Mouse (Mus musculus) stomach, embryonic 16.5 days (tissue): ENCODE measurements around the gene Uqcrc1. TPM values are rescaled to one million over a fixed set of nuclear protein-coding genes. Genes with fewer than 3 reads are reported as not detected.

Source experiments
- ATAC-seq: fragments of 200-750 bp; cut with Nextera tagmentation; 2 replicates; pipeline ENCODE4 v1.8.0; 2017; ENCODE audit warnings: moderate number of reproducible peaks, moderate TSS enrichment; ENCODE audit not compliant: insufficient read depth, low FRiP score
- H3K27ac ChIP-seq: fragments of 300-500 bp; sonication (generic); 2 replicates; pipeline ENCODE4 v1.5.1; 2014; ENCODE audit warnings: low read length
- H3K27me3 ChIP-seq: fragments of 300-500 bp; sonication (generic); 2 replicates; pipeline ENCODE4 v1.6.1; 2014; ENCODE audit warnings: low read length, control low read depth, mixed read lengths; ENCODE audit not compliant: control insufficient read depth, insufficient read depth
- H3K36me3 ChIP-seq: fragments of 300-500 bp; sonication (generic); 2 replicates; pipeline ENCODE4 v1.6.1; 2014; ENCODE audit warnings: low read length; ENCODE audit not compliant: control insufficient read depth, insufficient read depth
- H3K4me1 ChIP-seq: fragments of 300-500 bp; sonication (generic); 2 replicates; pipeline ENCODE4 v1.6.1; 2014; ENCODE audit warnings: low read length, control low read depth, mixed read lengths; ENCODE audit not compliant: control insufficient read depth, insufficient read depth
- H3K4me2 ChIP-seq: fragments of 300-500 bp; sonication (generic); 2 replicates; pipeline ENCODE4 v1.6.1; 2014; ENCODE audit warnings: low read depth, low read length, mixed read lengths
- H3K4me3 ChIP-seq: fragments of 300-500 bp; sonication (generic); replicated peaks from 2 replicates; pipeline ENCODE4 v1.5.1; 2014; ENCODE audit warnings: mild to moderate bottlenecking, low read length
- H3K9ac ChIP-seq: fragments of 300-500 bp; sonication (generic); 2 replicates; pipeline ENCODE4 v1.6.1; 2014; ENCODE audit warnings: low read length
- H3K9me3 ChIP-seq: fragments of 300-500 bp; sonication (generic); replicated peaks from 2 replicates; pipeline ENCODE4 v1.6.1; 2016; ENCODE audit warnings: low read length, control low read depth; ENCODE audit not compliant: control insufficient read depth
- WGBS: fragments of 180-500 bp; shearing (Covaris S2); extraction: QIAGEN DNeasy Blood & Tissue Kit; methylation state at CpG from one replicate; pipeline ENCODE4 v1.1.7; 2014; 5-methylcytosine and 5-hydroxymethylcytosine counted together
- polyA plus RNA-seq: library from polyadenylated mRNA; unstranded; fragments of >200 nt; fragmentation: Nextera tagmentation; extraction: Ambion mirVana; gene quantifications from 2 replicates; pipeline ENCODE4 v1.2.1, GENCODE M21; 2015

The Uqcrc1 gene
- polyA plus RNA-seq, result 482 and 516 TPM in 2 replicates

DNA sequence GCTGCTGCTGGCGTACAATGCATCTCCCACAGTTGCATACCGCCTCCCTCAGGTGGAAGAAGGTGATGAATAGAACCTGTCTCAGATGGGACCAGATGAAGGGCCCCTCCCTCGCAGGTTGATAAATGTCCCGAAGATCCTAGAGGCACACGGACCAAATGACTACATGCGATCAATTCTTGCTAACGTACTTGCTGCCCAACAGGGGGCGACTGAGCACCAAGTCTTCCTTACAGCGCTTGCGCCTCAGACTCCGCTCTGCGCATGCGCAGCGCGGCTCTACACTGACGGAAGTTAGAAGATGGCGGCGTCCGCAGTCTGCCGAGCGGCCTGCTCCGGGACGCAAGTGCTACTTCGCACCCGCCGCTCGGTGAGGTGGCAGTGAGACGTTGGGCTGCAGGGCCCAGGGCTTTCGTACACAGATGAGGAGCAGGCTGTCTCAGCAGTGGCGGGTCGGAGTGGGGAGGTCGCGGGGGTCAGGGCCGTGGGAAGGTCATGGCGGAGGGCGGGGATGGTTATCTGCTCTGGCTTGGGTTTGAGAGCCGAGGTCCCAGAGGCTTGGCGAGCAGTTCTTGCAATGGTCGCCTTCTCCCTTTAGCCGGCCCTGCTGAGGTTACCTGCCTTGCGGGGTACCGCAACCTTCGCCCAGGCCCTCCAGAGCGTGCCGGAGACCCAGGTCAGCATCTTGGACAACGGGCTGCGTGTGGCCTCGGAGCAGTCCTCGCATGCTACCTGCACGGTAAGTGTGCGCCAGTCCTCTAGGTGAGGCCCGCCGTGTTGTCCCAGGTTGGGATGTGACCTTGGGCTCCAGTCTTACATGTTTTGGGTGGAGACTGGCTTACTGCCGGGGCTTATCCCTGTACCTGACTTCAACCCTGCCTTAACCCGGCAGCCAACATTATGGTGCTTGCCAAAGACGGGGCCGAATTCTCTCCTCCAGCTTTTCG is at the start of gene Uqcrc1:
Uqcrc1 (plus strand) TSS at position 216 of the 947 bp plus-strand sequence.
- H3K9ac ChIP-seq, result peak within 1 kb of the TSS; percentile 96
- H3K27ac ChIP-seq, result peak within 1 kb of the TSS; percentile 75; the same call in 1 of the 2 replicates
- peaks cover 4% of the 10 kb centered on the region for H3K4me1 ChIP-seq
- H3K9me3 ChIP-seq, result no peaks in the 10 kb centered on the region
- peak; percentile 93 for ATAC-seq
- peaks cover 16% of the 10 kb centered on the region; the same call in 1 of the 2 replicates for H3K36me3 ChIP-seq
- peak within 1 kb of the TSS; percentile 96 for H3K4me3 ChIP-seq
- H3K27me3 ChIP-seq, result no peaks in the 10 kb centered on the region
- WGBS, result under 1% methylated on average over 57 of the region's 58 CpGs
- peak within 1 kb of the TSS; percentile 60 for H3K4me2 ChIP-seq

DNA sequence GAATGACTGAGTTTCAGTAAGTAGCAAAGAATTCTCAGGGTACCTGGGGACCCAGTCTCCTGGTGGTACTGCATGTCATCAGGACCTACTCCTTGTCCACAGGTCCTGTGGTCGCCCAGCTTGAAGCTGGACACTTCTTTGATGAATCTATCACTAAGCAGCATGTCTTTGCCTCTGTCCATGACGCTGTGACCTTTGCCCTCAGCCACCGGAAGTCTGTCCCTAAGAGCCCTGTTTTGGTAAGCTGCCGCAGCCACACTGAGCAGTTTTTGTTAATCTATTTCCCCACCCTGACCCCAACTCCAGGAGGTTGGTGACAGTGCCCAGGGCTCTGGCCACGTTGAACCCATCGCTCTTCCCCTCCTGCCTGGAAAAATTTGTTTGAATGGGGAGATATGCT is 24.1 kb upstream of the Uqcrc1 start:
- no peaks in the 10 kb centered on the region for H3K27me3 ChIP-seq
- WGBS, result 63% methylated on average over 6 of the region's 6 CpGs
- H3K9me3 ChIP-seq, result no peaks in the 10 kb centered on the region
- no peak overlapping the region for H3K4me3 ChIP-seq
- no peak overlapping the region for H3K4me2 ChIP-seq
- H3K27ac ChIP-seq, result no peak overlapping the region
- H3K9ac ChIP-seq, result no peak overlapping the region
- no peaks in the 10 kb centered on the region for H3K36me3 ChIP-seq
- ATAC-seq, result no peak
- H3K4me1 ChIP-seq, result no peaks in the 10 kb centered on the region

DNA sequence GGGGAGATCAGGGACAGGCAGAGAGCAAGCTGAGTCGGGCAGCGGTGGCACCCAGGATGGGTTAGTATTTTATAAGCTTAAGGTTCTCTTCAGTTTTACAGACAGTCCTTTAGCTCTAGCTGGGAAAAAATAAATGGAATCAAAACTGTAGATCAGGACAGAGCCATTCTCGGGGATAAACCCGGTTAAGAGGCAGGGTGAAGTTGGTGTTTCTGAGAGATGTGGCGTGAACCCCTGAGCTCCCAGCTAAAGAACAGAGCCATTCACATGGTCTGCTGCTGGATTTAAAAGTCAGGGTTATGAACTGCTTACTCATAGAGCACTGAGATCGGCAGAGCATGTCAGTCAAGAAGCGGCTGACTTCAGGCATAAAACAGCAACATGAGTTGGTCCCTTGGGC is 23.3 kb upstream of the Uqcrc1 start:
- Histone ChIP-seq H3K4me3 (no peak overlapping the region), H3K27ac (no peak overlapping the region), H3K36me3 (no peaks in the 10 kb centered on the region), H3K9ac (no peak overlapping the region), H3K9me3 (no peaks in the 10 kb centered on the region), H3K27me3 (no peaks in the 10 kb centered on the region), H3K4me1 (no peaks in the 10 kb centered on the region), H3K4me2 (no peak overlapping the region)
- whole genome bisulfite sequencing, result 82% methylated on average over 7 of the region's 7 CpGs
- ATAC-seq, result no peak

GRCm38 (mm10) chr9:108913621-108914020 is 22.8 kb upstream of the Uqcrc1 start:
- no peak overlapping the region for H3K27ac ChIP-seq
- H3K27me3 ChIP-seq, result no peaks in the 10 kb centered on the region
- 51% methylated on average over 10 of the region's 10 CpGs for WGBS
- H3K9ac ChIP-seq, result no peak overlapping the region
- H3K36me3 ChIP-seq, result no peaks in the 10 kb centered on the region
- no peak overlapping the region for H3K4me2 ChIP-seq
- no peak for ATAC-seq
- no peaks in the 10 kb centered on the region for H3K9me3 ChIP-seq
- no peak overlapping the region for H3K4me3 ChIP-seq
- no peaks in the 10 kb centered on the region for H3K4me1 ChIP-seq

- H3K27ac ChIP-seq, result no peak within 1 kb of the TSS
- H3K36me3 ChIP-seq, result no peaks in the 10 kb centered on the region
- 77% methylated on average over 6 of the region's 6 CpGs for WGBS
- no peaks in the 10 kb centered on the region for H3K27me3 ChIP-seq
- no peak within 1 kb of the TSS for H3K9ac ChIP-seq
- no peak for ATAC-seq
- no peak within 1 kb of the TSS for H3K4me2 ChIP-seq
- no peak within 1 kb of the TSS for H3K4me3 ChIP-seq
- H3K4me1 ChIP-seq, result no peaks in the 10 kb centered on the region
- no peaks in the 10 kb centered on the region for H3K9me3 ChIP-seq
These were observed 21.9 kb upstream of the Uqcrc1 start, which contains the start of gene Tmem89 for GRCm38 (mm10) chr9:108914491-108914890. Tmem89 (plus strand) TSS chr9:108914619.

DNA sequence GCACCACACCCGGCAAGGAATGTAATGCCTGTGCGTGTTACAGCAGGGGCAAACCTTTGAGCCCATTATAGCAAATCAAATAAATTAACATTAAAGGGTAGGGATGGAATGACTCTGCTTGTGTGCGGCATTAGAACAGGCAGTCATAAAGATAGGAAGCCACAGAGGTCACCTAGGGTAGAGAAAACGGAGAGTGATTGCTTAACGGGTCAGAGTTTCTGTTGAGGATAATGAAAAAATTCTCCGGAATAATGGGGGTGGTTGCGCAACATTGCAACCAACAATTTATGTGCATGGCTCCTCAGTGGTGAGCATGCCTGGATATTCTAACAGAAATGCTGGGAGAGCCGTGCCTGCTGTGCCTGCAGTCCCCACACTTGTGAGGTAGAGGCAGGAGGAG is 10.5 kb upstream of the Uqcrc1 start:
- no peaks in the 10 kb centered on the region for H3K36me3 ChIP-seq
- no peaks in the 10 kb centered on the region for H3K27me3 ChIP-seq
- no peak overlapping the region for H3K4me3 ChIP-seq
- 55% methylated on average over 8 of the region's 8 CpGs for WGBS
- no peaks in the 10 kb centered on the region for H3K4me1 ChIP-seq
- H3K27ac ChIP-seq, result no peak overlapping the region
- H3K9me3 ChIP-seq, result no peaks in the 10 kb centered on the region
- ATAC-seq, result no peak
- no peak overlapping the region for H3K4me2 ChIP-seq
- H3K9ac ChIP-seq, result no peak overlapping the region

DNA sequence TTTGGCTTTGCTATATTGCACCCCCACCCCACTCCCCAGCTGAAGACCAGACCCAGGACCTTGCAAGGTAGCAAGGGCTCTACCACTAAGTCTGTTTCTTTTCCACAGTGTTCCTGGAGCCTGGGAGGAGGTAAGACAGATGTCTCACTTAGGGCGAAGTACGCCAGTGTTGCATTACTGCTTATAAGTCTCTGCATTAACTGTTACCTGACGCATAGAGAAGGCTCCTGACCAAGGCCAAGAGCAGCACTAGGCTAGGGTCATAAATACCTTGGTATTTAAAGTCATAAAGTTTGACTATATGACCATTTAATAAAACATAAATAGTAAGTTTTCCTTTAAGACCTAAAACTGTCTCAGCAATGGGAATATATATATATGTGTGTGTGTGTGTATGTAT is 8.0 kb upstream of the Uqcrc1 start:
- Histone ChIP-seq H3K27ac (no peak overlapping the region), H3K9me3 (no peaks in the 10 kb centered on the region), H3K27me3 (no peaks in the 10 kb centered on the region), H3K9ac (no peak overlapping the region), H3K4me3 (no peak overlapping the region), H3K36me3 (no peaks in the 10 kb centered on the region), H3K4me1 (no peaks in the 10 kb centered on the region), H3K4me2 (no peak overlapping the region)
- ATAC-seq, result no peak
- WGBS, result 83% methylated on average over 3 of the region's 3 CpGs

- WGBS, result 12% methylated on average over 3 of the region's 3 CpGs
- peaks cover 16% of the 10 kb centered on the region; the same call in 1 of the 2 replicates for H3K36me3 ChIP-seq
- peaks cover 4% of the 10 kb centered on the region for H3K4me1 ChIP-seq
- H3K4me3 ChIP-seq, result no peak overlapping the region
- ATAC-seq, result no peak
- H3K27ac ChIP-seq, result no peak overlapping the region
- H3K9ac ChIP-seq, result no peak overlapping the region
- no peaks in the 10 kb centered on the region for H3K9me3 ChIP-seq
- H3K27me3 ChIP-seq, result no peaks in the 10 kb centered on the region
- peak overlapping the region; percentile 2; the same call in 1 of the 2 replicates for H3K4me2 ChIP-seq
These were observed 442 bp upstream of the Uqcrc1 start for GRCm38 (mm10) chr9:108935991-108936390.

GRCm38 (mm10) chr9:108945111-108945510 is 8.7 kb downstream of the Uqcrc1 start:
- peaks cover 13% of the 10 kb centered on the region for H3K4me1 ChIP-seq
- no peak overlapping the region for H3K9ac ChIP-seq
- H3K4me3 ChIP-seq, result no peak overlapping the region
- no peak for ATAC-seq
- no peaks in the 10 kb centered on the region for H3K9me3 ChIP-seq
- 75% methylated on average over 9 of the region's 9 CpGs for WGBS
- H3K4me2 ChIP-seq, result no peak overlapping the region
- H3K36me3 ChIP-seq, result peaks cover 38% of the 10 kb centered on the region
- peak overlapping the region; percentile 52 for H3K27ac ChIP-seq
- no peaks in the 10 kb centered on the region for H3K27me3 ChIP-seq
